Mouse (Mus musculus) megakaryocyte, embryonic 14.5 days (primary cell): Measurements from ENCODE around the gene Ankmy2.

Experiments
- FLI1 ChIP-seq: IDR thresholded peaks from 2 replicates; pipeline ENCODE4 v1.6.1; 2012; ENCODE audit warnings: low read length, inconsistent platforms, mixed read lengths
- GATA1 ChIP-seq: IDR thresholded peaks from 3 replicates; pipeline ENCODE4 v1.6.1; 2012; ENCODE audit warnings: mixed read lengths, low read length, inconsistent platforms, borderline replicate concordance

- no peak for TF ChIP-seq GATA1
- TF ChIP-seq FLI1 = no peak
Observed at GRCm38 (mm10) chr12:36112081-36112480, 44.8 kb upstream of the Ankmy2 start.
